Mouse (Mus musculus): ENCODE data around the gene Cluh. TPM values are rescaled to one million over a fixed set of nuclear protein-coding genes. Genes with fewer than 3 reads are reported as not detected.

The Cluh gene
- total RNA-seq, 2 experiments from 2014 or later = 73.7 to 73.9 TPM

DNA sequence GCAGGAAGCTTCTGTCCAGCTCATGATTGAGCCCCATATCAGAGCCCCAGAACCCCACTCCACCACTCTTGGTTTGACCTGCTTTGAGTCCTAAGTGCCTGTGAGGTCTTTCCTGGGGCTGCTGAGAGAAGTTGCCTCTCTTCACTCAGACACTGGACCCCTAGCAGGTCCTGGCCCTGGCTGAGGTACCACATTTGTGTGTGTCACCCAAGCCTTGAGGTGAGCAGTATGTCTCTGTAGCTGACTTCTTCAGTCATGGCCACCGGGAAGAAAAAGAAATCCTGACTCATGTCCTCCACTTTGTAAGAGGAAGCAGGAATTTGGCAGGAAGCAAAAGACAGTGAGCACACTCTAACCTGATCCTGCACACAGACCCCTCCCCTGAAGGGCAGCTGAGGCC lies 9.7 kb upstream of the Cluh start:
- no peak for DNase-seq (ENCODE audit: low spot score in 2 of 2)

DNA sequence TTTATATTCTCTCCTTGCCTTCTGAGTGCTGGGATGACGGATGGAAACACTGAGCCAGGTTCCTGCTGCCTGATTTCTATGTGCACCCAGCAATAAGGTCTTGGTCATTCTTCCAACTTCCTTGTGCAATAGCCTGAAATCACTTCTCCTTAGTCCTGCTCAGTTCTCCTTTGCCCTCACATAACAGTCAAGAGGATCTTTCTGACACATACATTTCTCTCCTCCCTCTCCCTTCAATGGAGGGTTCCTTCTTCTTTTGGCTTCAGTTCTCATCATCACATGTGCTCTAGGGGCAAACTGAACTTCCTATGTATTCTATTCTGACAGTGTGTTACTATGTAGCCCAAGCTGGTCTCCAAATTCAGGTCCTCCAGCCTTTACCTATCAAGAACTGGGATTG lies 1.3 kb upstream of the Cluh start:
- no peak for DNase-seq (ENCODE audit: low spot score in 2 of 2)

DNA sequence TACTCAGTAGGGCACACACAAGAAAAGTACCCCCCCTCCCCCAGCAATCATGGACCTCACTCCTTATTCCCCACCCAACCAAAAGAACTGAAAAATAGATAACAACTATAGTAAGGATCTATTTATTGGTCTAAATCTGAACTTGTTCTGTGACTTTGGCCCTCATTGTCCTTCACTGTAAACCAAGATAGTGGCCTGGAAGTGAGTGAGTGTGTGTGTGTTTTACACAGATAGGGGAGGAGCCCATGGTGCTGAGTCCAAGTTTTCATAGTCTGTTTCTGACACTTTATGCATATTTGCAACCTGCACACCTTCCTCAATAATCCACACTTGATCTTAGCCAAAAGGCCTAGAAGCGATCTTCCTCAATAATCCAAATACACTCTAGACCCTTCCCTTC lies 619 bp upstream of the Cluh start:
- DNase-seq (ENCODE audit: low spot score in 2 of 2) = no peak

DNA sequence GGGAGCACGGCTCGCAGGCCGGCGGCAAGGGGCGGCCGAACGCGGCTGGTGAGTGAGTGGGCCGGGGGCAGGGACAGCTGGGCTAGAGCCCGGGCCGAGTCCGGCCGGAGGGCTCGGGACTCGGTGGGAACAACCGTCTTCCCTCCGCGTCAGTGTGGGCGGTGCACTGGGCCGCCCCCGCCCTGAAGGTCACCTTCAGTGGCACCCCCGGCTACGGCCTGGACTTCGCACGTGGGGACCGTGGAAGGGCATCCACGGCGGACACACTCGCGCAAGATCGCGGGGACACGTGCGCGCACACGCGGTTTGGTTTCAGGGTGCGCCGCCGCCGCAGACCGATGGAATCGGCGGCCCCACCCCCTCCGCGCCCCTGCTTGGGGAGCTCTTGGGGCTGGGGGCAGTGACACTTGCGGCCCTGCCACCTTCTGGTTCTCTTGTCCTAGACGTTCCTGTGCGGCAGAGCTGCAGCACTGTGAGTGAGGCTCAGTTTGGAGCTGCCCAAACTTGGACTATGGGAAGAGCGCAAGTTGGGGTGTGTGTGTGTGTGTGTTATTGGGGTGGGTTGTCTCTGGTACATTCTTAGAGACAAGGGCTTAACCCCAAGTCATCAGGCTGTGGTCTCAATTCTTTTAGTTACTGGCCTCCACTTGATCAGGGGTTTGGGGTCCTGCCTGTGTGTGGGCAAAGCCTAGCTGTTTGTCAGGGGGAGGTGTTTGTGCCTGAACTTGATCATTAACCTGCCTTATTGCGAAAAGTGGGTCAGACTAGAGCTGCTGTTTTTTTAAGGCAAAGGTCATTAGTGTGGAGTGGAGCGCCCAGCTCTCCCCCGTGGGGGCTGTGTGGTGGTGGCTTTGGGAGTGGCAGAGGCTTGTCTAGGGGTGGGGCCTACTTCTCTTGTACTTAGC lies 604 bp downstream of the Cluh start:
- DNase-seq (ENCODE audit: low spot score in 2 of 2) = no peak

DNA sequence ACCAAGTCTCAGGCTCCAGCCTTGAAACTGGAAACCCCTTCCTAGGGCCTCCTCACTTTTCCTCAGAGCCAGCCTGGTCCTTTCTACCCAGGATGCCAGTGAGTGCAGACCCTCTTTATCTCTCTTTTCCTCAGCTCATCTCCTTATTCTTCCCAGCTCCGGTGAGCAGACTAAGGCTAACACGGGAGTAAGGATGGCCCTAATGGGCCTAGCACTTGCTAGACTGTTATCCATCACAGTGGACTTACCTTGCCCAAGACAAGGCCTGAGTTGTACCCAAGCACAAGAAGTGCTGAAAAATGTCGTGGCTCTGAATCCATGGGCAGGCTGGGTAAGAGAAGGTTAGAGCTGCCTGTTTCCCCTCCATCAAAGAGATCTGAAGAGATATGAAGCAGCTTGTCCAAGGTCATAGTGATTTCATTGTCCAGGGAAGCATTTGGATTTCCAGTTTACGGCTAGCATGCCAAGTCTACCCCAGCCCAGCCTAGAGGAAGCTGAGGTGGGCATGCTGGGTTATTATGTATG lies 1.3 kb downstream of the Cluh start:
- DNase-seq (ENCODE audit: low spot score in 2 of 2) = no peak

DNA sequence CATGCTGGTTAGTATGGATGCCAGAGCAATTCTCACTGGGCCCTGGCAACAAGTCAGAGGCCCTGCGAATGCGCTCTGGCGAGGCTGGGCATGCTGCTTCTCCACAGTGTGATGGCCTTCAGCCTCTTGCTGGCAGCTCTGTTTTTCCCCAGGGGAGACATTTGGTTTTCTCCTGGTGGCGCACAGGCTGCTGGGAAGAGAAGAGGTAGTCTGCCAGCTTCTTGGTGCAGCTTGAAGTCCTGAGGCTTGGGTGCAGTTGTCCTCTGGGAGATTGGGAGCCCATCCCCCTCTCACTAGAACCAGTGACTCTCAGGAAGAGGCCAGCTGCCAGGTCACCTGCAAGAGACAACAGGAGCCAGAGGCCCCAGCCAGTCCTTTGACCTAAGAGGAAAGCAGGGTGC lies 3.5 kb downstream of the Cluh start:
- no peak for DNase-seq (ENCODE audit: low spot score in 2 of 2)

DNA sequence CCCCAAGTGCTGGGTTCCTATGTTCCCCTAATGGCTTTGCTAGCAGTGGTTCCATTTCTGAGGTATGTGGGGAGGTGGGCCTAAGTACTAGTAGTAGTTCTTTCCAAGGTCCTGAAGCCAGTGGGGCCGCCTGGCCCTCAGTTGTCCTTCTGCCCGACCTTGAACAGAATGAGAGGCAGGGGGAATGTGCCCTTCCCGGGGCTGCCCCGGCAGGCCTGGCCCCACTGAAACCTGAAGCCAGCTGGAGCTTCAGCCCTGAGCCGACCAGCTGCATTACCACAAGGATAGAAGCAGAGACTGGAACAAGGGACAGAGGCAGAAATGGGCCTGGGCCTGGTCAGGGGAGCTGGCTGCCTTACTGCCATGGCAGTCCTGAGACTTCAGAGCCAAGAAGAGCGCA lies 4.1 kb downstream of the Cluh start:
- DNase-seq (ENCODE audit: low spot score in 2 of 2) = no peak

DNA sequence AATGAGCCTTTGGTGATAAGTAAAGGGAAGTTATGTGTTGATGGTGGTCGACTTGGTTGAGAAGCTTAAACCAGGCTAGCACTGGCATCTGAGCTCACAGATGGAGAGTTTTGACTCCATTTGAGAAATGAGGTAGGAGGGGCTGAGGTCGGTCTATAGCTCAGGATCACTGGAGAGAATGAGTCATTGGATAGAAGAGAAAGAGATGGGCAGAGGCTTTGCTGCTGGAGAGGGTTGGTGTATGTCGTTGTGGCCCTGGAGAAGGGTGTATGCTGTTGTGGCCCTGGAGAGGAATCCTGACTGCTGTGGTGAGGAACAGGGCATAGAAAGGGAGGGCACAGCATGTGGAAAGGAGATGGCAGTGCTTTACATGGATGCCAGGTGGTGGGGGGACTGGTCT lies 6.6 kb downstream of the Cluh start:
- no peak for DNase-seq (ENCODE audit: low spot score in 2 of 2)

DNA sequence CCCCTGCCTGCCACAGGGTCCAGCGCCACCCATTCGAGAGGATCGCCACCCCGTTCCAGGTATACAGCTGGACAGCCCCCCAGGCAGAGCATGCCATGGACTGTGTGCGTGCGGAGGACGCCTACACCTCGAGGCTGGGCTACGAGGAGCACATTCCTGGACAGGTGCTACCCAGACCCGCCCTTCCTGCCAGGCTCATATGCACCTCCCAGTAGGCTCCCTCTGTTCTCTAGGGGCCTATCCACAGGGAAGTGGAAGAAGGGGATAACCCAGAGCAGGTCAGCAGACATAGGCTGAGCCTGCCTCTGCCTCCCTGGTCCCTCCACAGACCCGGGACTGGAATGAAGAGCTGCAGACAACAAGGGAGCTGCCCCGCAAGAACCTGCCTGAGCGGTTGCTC lies 11.0 kb downstream of the Cluh start:
- DNase-seq (ENCODE audit: low spot score in 2 of 2) = no peak

DNA sequence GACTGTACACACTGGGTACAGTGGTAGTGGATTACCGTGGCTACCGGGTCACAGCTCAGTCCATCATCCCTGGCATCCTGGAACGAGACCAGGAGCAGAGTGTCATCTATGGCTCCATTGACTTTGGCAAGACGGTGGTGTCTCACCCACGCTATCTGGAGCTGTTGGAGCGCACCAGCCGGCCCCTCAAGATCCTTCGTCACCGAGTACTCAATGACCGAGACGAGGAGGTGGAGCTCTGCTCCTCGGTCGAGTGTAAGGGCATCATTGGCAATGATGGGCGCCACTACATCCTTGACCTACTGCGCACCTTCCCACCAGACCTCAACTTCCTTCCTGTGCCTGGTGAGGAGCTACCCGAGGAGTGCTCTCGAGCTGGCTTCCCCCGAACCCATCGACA lies 12.3 kb downstream of the Cluh start:
- DNase-seq (ENCODE audit: low spot score in 2 of 2) = no peak

DNA sequence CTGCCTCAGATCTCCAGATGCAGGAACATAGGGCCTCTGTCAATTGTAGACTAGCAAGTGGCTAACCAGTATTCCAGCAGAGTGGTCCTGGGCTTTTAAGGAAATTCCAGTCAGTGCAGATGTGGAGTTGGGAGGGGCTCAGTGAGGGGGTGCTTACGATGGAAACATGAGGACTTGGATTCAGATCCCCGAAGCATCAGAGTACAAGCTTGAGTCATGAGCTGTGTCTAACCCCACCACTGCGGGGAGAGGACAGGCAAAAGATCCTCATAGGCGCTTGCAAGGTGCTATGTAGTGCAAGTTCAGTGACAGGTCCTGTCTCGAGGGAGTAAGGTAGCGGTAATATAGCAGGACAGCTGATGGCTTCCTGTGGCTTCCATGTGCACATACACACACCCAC lies 12.9 kb downstream of the Cluh start:
- DNase-seq (ENCODE audit: low spot score in 2 of 2) = no peak

DNA sequence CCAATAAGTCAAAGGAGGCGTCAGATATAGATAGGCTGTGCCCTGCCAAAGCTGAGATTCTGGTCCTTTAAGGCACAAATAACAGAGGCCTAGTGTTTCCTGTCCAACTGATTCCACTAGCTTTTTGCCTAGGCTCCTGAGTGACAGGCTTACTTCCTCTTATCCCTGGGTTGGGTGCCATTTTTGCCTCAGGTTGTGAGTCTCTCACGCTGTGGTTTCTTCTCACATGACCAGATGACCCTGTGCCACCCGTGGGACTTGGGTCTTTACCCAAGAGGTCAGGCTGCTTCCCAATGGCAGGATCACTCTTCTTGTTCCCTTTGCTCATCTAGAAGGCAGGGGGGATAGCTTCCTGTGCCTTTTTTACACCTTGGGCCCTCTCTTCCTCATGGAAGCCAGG lies 15.0 kb downstream of the Cluh start:
- no peak for DNase-seq (ENCODE audit: low spot score in 2 of 2)

DNA sequence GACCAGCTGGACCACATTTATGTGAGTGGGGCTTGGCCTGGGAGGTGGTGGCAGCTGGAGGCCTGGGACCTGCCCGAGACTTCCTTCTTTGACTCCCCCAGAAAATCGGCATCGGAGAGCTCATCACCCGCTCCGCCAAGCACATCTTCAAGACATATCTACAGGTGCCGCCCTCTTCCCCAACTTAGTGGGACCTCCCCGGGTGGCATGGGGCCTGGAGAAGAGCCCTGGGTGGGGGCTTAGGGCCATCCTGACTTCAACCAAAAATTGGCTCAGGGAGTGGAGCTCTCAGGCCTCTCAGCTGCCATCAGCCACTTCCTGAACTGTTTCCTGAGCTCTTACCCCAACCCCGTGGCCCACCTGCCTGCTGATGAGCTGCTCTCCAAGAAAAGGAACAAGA lies 15.6 kb downstream of the Cluh start:
- no peak for DNase-seq (ENCODE audit: low spot score in 2 of 2)

DNA sequence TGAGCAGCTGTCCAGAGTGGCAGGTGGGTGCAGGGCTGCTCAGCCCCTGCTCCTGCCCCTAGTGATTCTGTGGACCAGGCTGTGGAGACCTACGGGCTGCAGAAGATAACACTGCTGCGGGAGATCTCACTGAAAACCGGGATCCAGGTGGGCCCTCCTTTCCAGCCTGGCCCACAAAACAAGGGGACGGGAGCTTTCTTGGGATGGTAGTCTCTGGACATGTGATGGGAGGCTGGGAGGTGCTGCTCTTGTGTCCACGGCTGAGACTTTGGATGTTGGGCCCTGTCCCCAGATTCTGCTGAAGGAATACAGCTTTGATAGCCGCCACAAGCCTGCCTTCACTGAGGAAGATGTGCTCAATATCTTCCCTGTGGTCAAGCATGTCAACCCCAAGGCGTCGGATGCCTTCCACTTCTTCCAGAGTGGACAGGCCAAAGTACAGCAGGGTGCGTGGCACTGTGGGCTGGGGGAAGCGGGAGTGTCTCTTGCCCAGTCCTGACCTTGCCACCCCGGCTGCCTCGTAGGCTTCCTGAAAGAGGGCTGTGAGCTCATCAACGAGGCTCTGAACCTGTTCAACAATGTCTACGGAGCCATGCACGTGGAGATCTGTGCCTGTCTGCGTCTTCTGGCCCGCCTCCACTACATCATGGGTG lies 16.5 kb downstream of the Cluh start:
- DNase-seq (ENCODE audit: low spot score in 2 of 2) = no peak

DNA sequence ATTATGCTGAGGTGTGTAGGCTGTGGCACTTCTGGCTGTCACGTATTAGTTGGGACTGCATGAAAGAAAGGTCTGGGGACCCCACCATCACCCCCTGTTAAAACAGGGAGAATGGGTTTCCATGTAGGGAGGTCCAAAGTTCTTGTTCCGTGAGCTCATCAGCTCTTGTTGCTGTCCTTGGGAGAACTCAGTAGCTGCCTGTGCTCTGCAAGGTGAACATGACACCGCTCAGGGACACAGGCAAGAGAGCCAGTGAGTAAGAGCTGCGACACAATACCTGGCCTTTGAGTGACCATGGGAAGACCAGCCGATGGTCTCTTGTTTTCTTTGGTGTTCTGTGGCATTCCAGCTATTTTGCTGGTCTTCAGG lies 17.0 kb downstream of the Cluh start:
- no peak for DNase-seq (ENCODE audit: low spot score in 2 of 2)

DNA sequence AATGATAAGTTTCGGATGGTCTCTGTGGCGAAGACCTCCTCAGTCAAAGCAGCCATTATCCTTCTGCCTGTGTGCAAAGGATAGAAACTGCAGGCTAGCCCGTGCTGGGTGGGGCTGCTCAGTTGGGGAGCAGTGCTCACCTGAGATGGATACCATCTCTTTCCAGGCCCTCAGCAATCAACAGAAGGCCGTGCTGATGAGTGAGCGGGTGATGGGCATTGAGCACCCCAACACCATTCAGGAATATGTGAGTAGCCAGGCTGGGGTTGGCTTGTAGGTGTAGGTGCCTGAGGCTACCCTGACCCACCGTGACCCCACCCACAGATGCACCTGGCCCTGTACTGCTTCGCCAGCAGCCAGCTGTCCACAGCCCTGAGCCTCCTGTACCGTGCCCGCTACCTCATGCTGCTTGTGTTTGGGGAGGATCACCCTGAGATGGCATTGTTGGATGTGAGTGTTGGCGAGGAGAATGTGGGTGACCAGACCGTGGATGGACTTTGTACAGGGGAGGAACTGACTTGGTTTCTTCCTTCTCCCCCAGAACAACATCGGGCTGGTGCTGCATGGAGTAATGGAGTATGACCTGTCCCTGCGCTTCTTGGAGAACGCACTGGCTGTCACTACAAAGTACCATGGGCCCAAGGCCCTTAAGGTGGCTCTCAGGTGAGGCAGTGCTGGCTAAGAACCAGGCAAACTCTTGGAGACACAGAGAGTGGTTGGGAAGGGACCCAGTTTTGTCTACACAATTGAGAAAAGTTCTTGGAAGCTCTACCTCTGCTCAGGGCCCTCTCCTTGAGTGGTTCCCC lies 17.7 kb downstream of the Cluh start:
- no peak for DNase-seq (ENCODE audit: low spot score in 2 of 2)

DNA sequence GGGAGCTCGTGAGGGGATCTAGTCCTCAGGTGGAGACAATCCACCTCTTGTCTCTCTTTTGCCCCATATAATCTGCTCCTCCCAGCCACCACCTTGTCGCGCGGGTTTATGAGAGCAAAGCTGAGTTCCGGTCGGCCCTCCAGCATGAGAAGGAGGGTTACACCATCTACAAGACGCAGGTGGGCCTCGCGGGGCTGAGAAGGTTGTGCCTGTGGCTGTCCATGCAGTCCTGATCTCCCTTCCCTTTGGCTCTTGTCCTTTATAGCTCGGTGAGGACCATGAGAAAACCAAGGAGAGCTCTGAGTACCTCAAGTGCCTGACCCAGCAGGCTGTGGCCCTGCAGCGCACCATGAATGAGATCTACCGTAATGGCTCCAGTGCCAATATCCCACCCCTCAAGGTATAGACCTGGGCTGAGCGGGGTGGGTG lies 18.3 kb downstream of the Cluh start:
- DNase-seq (ENCODE audit: low spot score in 2 of 2) = no peak

DNA sequence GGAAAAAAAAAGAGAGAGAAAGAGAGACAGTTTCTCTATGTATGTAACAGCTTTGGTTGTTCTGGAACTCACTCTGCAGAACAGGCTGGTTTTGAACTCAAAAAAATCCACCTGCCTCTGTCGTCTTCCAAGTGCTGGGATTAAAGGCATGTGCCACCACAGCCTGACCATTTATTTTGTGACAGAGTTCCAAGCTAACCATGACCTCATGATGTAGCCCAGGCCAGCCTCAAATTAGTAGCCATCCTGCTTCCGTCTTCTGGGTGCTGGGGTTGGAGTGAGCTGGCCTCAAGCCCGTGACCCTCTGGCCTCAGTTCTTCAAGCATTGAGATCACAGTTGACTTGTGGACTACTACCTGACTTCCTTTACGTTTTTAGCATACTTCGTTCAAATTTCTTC lies 19.2 kb downstream of the Cluh start:
- DNase-seq (ENCODE audit: low spot score in 2 of 2) = no peak

DNA sequence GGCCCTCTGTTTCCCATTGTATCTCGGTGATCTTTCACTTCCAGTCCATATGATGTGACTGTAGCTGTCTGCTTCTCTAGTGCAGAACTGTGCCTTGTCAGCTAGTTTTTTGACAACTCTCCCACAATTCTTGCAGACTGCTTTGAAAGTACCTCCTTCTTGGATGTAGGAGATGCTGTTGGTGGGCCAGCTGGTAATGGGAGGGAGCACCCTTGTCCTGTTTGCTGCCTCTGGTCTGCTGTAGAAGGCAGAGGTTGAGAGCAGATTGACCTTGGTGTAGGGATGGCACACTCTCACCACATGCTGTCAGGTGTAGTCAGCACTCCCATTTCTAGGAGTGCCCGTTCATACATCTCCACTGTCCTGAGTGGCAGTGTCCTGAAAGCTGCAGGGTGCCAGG lies 19.7 kb downstream of the Cluh start:
- no peak for DNase-seq (ENCODE audit: low spot score in 2 of 2)

DNA sequence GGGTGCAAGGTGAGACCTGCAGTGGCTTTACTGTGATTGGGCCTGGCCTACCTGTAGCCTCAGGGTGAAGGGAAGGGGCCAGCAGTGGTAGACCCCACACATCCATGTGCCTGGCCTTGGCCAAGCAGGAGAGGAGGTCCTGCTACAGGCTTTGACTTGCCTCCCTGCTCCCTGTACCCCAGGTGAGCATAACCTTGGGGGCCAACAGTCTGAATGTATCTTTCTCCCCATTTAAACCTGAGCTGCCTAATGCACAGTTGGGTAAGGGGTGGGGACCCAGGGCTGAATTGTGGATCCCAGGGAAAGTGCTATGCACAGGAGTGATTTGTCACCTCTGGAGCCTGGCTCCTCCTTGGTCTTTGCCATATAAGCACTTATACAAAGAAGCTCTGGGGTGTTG lies 20.9 kb downstream of the Cluh start:
- DNase-seq (ENCODE audit: low spot score in 2 of 2) = no peak

DNA sequence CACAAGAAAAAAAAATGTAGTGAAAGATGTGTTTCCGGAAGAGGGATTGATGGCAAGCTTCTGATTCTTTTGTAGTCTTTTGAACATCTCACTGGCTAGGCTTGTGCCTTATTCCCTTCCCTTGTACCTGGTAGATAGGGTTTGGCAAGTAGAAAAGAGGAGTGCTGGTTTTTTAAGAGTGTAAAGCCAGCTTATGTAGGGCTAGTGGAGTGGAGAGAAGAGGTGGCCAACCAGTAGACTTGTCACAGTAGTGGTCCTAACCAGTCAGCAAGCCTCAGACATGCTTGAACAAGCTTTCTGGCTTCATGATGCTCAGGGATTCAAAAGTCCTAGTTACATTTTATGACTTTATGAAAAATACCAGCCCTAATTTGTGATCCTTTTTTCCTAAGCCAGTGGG lies 21.7 kb downstream of the Cluh start:
- DNase-seq (ENCODE audit: low spot score in 2 of 2) = no peak

DNA sequence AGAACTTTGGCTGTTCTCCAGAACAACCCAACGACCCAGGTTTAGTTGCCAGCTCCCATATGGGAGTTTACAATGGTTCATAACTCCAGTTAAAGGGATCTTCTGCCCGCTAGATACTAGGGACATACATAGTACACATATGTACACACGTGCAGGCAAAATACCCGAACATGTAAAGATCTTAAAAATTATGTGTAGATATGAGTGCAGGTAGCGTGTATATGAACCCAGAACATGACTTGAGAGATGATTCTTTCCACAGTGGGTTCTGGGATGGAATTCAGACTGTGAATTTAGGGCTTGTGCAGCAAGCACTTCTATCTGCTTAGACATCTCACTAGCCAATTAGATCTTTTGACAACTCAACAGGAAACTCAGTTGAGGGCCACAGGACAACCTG lies 22.5 kb downstream of the Cluh start:
- no peak for DNase-seq (ENCODE audit: low spot score in 2 of 2)

All from layer of hippocampus, adult 18-20 months (tissue).